19 mouse cellular contexts compared by ENCODE assay signal in genomic region chr13:28699490-28700032, GRCm38 (mm10).
DNase-seq lines count a peak whose midpoint lies in the region; ATAC-seq and TF ChIP-seq lines count a peak whose summit lies in the region.
"Had no signal": no experiment of that assay in that cellular context is flagged by ENCODE, and none has a peak within 500 bp of the region (broad histone marks: within the 10 kb centered on the region; RNA-seq: fewer than 3 reads in every experiment).

No protein-coding gene starts in this region.

- peak; percentile 82 for DNase-seq in heart, adult 11 months
- DNase-seq in heart, embryonic 10.5 days (ENCODE audit: low spot score): no peak
- no peak for DNase-seq in embryonic facial prominence, embryonic 14.5 days (ENCODE audit: low spot score)
- DNase-seq in gonadal fat pad, adult 2 months (ENCODE audit: low read depth): peak; percentile 95
- no peak for DNase-seq in spleen, adult 12 weeks (ENCODE audit: low spot score)
- DNase-seq: adrenal gland, postnatal 10 days; cerebellum, adult 11 months; cerebellum, adult 8-10 months; cerebellum, postnatal 14 days; embryo, embryonic 11 days; heart, postnatal 36 days had no signal

- no peak overlapping the region for H3K9ac ChIP-seq in intestine, embryonic 15.5 days
- H3K9ac ChIP-seq in intestine, postnatal 0 days (ENCODE audit: low read depth, low read length): no peak overlapping the region
- H3K9ac ChIP-seq in embryonic facial prominence, embryonic 14.5 days (ENCODE audit: low read depth, low read length): no peak overlapping the region
- no peak overlapping the region for H3K9ac ChIP-seq in kidney, embryonic 15.5 days
- H3K9ac ChIP-seq: embryonic facial prominence, embryonic 12.5 days; forebrain, embryonic 15.5 days; heart, embryonic 13.5 days; hindbrain, embryonic 12.5 days had no signal

- no peaks in the 10 kb centered on the region for H3K27me3 ChIP-seq in heart, embryonic 10.5 days (ENCODE audit: insufficient read depth, poor library complexity, severe bottlenecking)
- H3K27me3 ChIP-seq in intestine, embryonic 15.5 days (replicated peaks): no peaks in the 10 kb centered on the region
- no peaks in the 10 kb centered on the region for H3K27me3 ChIP-seq in intestine, postnatal 0 days (replicated peaks; ENCODE audit: control insufficient read depth, insufficient read depth, low read length)
- H3K27me3 ChIP-seq in embryonic facial prominence, embryonic 14.5 days (replicated peaks; ENCODE audit: control insufficient read depth, insufficient read depth, low read length): no peaks in the 10 kb centered on the region
- no peaks in the 10 kb centered on the region for H3K27me3 ChIP-seq in kidney, embryonic 15.5 days
- H3K27me3 ChIP-seq: embryonic facial prominence, embryonic 12.5 days; forebrain, embryonic 15.5 days; heart, embryonic 13.5 days; hindbrain, embryonic 12.5 days had no signal

- WGBS in heart, embryonic 10.5 days: 81% methylated on average over 4 of the region's 4 CpGs
- WGBS in intestine, embryonic 15.5 days: 84% methylated on average over 4 of the region's 4 CpGs
- WGBS in intestine, postnatal 0 days: 77% methylated on average over 4 of the region's 4 CpGs
- WGBS in embryonic facial prominence, embryonic 14.5 days: 81% methylated on average over 4 of the region's 4 CpGs
- WGBS in kidney, embryonic 15.5 days: 84% methylated on average over 4 of the region's 4 CpGs

- H3K9me3 ChIP-seq in heart, embryonic 10.5 days: no peaks in the 10 kb centered on the region
- H3K9me3 ChIP-seq in intestine, embryonic 15.5 days: no peaks in the 10 kb centered on the region
- H3K9me3 ChIP-seq in intestine, postnatal 0 days (ENCODE audit: control insufficient read depth): no peaks in the 10 kb centered on the region
- H3K9me3 ChIP-seq in embryonic facial prominence, embryonic 14.5 days (ENCODE audit: control insufficient read depth, low read length): no peaks in the 10 kb centered on the region
- no peaks in the 10 kb centered on the region for H3K9me3 ChIP-seq in kidney, embryonic 15.5 days (replicated peaks)
- H3K9me3 ChIP-seq: embryonic facial prominence, embryonic 12.5 days; forebrain, embryonic 15.5 days; heart, embryonic 13.5 days; hindbrain, embryonic 12.5 days had no signal

- no peak overlapping the region for H3K27ac ChIP-seq in heart, embryonic 10.5 days
- no peak overlapping the region for H3K27ac ChIP-seq in intestine, embryonic 15.5 days
- no peak overlapping the region for H3K27ac ChIP-seq in intestine, postnatal 0 days (ENCODE audit: low read depth, low read length)
- H3K27ac ChIP-seq in embryonic facial prominence, embryonic 14.5 days (replicated peaks; ENCODE audit: low read depth, low read length): peak overlapping the region; percentile 11; the same call in 1 of the 2 replicates
- H3K27ac ChIP-seq in kidney, embryonic 15.5 days: no peak overlapping the region
- H3K27ac ChIP-seq: forebrain, embryonic 15.5 days; heart, embryonic 13.5 days; hindbrain, embryonic 12.5 days had no signal

- H3K4me2 ChIP-seq in intestine, embryonic 15.5 days (replicated peaks): no peak overlapping the region
- no peak overlapping the region for H3K4me2 ChIP-seq in intestine, postnatal 0 days (replicated peaks; ENCODE audit: low read depth)
- H3K4me2 ChIP-seq in embryonic facial prominence, embryonic 14.5 days (ENCODE audit: low read depth, low read length): no peak overlapping the region
- H3K4me2 ChIP-seq in kidney, embryonic 15.5 days: no peak overlapping the region
- H3K4me2 ChIP-seq: embryonic facial prominence, embryonic 12.5 days; forebrain, embryonic 15.5 days; heart, embryonic 13.5 days; hindbrain, embryonic 12.5 days had no signal

- no peaks in the 10 kb centered on the region for H3K36me3 ChIP-seq in heart, embryonic 10.5 days
- H3K36me3 ChIP-seq in intestine, embryonic 15.5 days: no peaks in the 10 kb centered on the region
- no peaks in the 10 kb centered on the region for H3K36me3 ChIP-seq in intestine, postnatal 0 days (ENCODE audit: control insufficient read depth, insufficient read depth)
- no peaks in the 10 kb centered on the region for H3K36me3 ChIP-seq in embryonic facial prominence, embryonic 14.5 days (ENCODE audit: control insufficient read depth, insufficient read depth, low read length)
- no peaks in the 10 kb centered on the region for H3K36me3 ChIP-seq in kidney, embryonic 15.5 days
- H3K36me3 ChIP-seq: forebrain, embryonic 15.5 days; heart, embryonic 13.5 days; hindbrain, embryonic 12.5 days had no signal

- peaks cover 22% of the 10 kb centered on the region for H3K4me1 ChIP-seq in heart, embryonic 10.5 days
- no peaks in the 10 kb centered on the region for H3K4me1 ChIP-seq in intestine, embryonic 15.5 days (replicated peaks)
- H3K4me1 ChIP-seq in intestine, postnatal 0 days (replicated peaks; ENCODE audit: control insufficient read depth, insufficient read depth, low read length): no peaks in the 10 kb centered on the region
- H3K4me1 ChIP-seq in embryonic facial prominence, embryonic 14.5 days (ENCODE audit: control insufficient read depth, insufficient read depth, low read length): peaks cover 34% of the 10 kb centered on the region
- H3K4me1 ChIP-seq in kidney, embryonic 15.5 days: peaks cover 18% of the 10 kb centered on the region

- peak; percentile 49; the same call in 1 of the 2 replicates for ATAC-seq in intestine, embryonic 15.5 days
- ATAC-seq in intestine, postnatal 0 days: no peak
- ATAC-seq in embryonic facial prominence, embryonic 14.5 days (ENCODE audit: low read depth): no peak
- ATAC-seq in kidney, embryonic 15.5 days (replicated peaks; ENCODE audit: low FRiP score): no peak
- ATAC-seq: forebrain, embryonic 15.5 days had no signal

- TF ChIP-seq CTCF in intestine, postnatal 0 days (IDR thresholded peaks at IDR 0.05; ENCODE audit: low read depth): no peak

- no peak overlapping the region for H3K4me3 ChIP-seq in heart, embryonic 10.5 days
- H3K4me3 ChIP-seq in intestine, embryonic 15.5 days (replicated peaks): no peak overlapping the region
- no peak overlapping the region for H3K4me3 ChIP-seq in intestine, postnatal 0 days (ENCODE audit: low read depth, low read length)
- H3K4me3 ChIP-seq in embryonic facial prominence, embryonic 14.5 days (ENCODE audit: low read depth, low read length): no peak overlapping the region
- H3K4me3 ChIP-seq in kidney, embryonic 15.5 days (replicated peaks): no peak overlapping the region
- H3K4me3 ChIP-seq: embryonic facial prominence, embryonic 12.5 days; erythroblast, embryonic 14.5 days; forebrain, embryonic 15.5 days; heart, embryonic 13.5 days; hindbrain, embryonic 12.5 days had no signal

Comparison
In these comparisons a context has a peak if more than half of its experiments do, and no peak if none do; other contexts are left out.
1. DNase-seq: peak in heart, adult 11 months (single experiment) and gonadal fat pad, adult 2 months (single experiment); none in heart, embryonic 10.5 days (single experiment), embryonic facial prominence, embryonic 14.5 days (single experiment) and spleen, adult 12 weeks (single experiment).